Mouse (Mus musculus) lung, postnatal 36 days (tissue): ENCODE measurements around the gene Rasgef1b.

Experiments used
- DNase-seq: peaks from one replicate; pipeline ENCODE4 v3.0.0; 2022; ENCODE audit warnings: mixed read lengths

The Rasgef1b gene

DNA sequence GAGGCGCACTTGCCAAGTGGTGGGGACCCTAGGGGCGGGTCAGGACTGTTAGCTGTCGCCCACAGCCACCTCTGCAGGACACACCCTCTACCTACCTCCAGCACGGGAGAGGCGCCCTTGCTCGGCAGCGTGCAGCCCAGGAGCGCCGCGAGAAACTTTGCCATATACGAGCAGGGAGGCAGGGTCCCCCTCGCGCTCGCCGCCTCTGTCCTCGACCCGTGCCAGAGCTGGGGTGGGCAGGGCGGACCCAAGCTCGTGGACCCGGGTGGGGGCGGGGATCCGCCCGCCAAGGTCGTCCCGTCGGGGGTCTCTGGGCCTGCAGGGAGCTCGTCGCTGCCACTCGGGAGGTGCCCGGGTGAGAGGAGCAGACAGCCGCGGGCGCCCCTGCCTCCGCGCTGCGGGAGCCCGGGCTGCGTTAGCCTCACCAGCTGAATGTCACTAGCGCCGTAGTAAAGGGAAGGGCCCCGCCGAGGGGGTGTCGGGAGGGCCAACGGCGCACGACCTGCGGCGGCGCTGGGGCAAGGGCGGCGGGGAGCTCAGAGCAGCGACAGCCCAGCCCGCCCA is at the start of gene Rasgef1b:
Gene Rasgef1b (minus strand): TSS at position 417 of the 564 bp plus-strand sequence.
- DNase-seq, result peak; percentile 72

GRCm38 (mm10) chr5:99775342-99775741 is 46.5 kb upstream of the Rasgef1b start:
- no peak for DNase-seq

GRCm38 (mm10) chr5:99773265-99773664 is 44.4 kb upstream of the Rasgef1b start:
- DNase-seq, result no peak

DNA sequence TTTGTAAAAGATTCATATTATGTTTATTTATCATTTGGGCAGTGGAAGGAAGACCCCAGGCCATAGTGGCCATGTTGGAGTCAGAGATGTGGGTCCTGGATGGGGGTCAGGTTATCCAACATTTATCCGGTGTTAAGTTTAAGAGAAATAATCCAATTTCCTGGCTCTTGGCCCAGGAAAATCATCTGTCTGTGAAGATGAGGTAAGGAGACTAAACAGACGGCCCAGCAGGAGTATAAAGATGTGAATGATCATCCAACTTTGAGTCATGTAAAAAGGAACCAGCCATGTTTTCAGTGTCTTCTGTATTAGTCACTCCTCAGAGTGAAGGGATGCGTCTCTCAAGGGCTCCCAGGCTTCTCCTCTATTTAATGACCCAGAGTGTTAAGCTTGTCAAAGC is 35.4 kb upstream of the Rasgef1b start:
- no peak for DNase-seq

GRCm38 (mm10) chr5:99758859-99759258 is 30.0 kb upstream of the Rasgef1b start:
- no peak for DNase-seq

- DNase-seq, result no peak
Observed at GRCm38 (mm10) chr5:99753843-99754242, 25.0 kb upstream of the Rasgef1b start.

DNA sequence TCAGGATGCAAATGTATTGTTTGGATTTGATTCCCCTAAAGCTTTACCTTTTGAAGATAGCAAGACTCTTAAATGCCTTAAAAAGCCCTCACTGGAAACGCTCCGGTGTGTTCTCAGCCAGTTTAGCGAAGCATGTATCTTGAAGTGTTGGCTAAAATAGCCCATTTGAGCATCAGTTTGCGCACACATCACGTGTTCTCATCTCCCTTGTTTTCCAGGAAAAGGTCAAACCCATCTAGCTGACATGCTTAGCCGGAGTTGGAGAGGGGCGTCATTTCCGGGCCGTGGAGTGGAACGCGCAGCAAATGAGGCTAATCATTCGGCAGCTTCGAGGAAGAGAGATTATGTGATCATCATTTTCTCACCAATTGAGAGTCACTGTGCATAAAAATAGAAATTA is 24.5 kb upstream of the Rasgef1b start:
- no peak for DNase-seq

DNA sequence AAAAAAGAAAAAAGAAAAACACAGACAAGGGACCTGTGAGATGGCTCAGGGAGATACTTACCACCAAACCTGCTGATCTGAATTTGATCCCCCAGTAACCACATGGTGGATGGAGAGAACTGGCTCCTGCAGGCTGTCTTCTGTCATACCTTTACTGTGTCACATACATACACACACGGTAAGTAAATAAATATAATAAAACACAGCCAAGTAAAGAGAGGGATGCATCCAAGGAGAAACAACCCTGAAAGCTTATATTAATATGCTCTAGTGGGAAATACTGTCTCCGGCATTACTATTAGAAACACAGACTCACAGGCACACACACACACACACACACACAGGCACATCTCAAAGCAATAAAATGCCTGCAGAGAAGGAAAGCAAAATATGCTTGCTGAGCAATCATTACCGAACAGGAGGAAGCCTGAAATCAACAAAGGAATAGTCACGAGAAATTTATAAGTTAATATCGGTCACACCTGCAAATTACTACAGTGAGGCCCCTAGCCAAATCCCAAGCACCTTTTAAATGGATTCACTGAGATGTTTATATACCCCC is 23.9 kb upstream of the Rasgef1b start:
- no peak for DNase-seq

DNA sequence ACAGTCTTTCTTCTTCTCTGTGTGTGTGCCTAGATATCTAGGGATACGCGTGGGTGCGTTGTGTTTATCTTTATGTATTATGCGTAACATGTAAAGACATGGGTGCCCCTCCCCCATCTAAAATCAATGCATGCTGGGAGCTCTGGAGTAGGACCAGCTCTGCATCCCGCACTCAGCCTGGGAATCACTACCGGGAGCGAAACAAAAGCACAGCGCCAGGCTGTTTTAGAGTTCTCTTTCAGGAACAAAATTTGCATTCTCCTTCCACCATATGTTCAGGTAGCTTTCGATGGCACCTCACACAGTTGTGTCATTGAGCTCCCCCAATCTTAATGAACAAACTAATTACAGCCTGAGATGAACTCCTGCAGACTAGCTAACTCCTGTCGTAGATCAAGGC is 19.6 kb upstream of the Rasgef1b start:
- DNase-seq, result no peak

- DNase-seq, result no peak
Observed at GRCm38 (mm10) chr5:99746087-99746486, 17.2 kb upstream of the Rasgef1b start.

DNA sequence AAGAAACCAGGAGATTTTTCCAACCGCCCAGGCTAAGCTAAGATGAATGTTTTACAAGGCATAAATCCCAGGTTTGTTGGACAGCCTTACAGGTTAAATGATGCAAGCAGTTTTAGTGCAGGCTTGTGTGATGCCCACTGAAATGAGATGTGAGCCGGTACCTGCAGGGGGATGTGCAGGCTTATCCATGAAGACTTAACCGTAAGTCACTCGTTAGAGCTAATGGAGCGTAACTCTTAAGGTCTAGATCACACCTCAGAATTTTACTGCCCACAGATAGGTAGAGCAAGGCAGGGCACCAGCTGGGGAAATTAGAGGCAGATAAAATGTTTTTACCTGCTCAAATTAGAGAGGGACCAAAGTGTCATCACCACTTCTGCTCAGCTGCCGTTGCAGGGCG is 14.0 kb upstream of the Rasgef1b start:
- DNase-seq, result no peak

- DNase-seq, result no peak
Observed at GRCm38 (mm10) chr5:99742056-99742455, 13.2 kb upstream of the Rasgef1b start.

DNA sequence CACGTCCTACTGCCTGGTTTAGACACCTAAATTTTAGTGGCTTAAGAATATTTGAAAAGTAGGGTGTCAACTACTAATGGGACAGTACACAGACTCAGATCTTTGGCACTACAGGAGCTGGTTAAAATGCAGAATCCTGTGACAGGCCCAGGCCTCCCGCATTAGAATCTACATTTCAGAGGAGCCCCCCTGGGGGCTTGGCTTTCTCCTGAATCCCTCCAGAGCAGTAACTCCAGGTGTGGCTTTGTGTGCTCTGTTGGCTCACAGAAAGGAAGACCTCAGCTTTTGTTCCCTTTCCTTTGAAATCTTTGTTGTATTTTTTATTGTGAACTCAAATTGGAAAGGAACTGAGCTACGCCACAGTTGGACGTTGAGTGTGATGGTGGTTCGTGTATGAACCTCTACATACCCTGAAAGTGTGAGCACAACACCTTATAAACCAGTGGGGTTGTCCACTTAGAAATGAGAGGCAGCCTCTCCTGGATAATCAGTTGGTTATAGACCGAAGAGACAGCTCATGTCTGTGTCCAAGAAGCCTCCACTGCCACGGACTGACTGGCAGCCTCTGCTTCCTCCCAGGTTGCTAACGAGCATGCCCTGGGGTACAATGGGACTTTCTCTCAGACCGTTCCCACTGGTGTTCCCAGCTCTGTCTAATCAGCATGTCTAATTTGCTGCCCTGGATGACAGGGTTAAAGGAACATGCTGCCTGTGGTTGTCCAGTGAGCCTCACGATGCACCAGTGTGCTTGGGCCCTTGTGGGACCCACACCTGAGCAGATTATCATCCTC is 9.3 kb upstream of the Rasgef1b start:
- no peak for DNase-seq

DNA sequence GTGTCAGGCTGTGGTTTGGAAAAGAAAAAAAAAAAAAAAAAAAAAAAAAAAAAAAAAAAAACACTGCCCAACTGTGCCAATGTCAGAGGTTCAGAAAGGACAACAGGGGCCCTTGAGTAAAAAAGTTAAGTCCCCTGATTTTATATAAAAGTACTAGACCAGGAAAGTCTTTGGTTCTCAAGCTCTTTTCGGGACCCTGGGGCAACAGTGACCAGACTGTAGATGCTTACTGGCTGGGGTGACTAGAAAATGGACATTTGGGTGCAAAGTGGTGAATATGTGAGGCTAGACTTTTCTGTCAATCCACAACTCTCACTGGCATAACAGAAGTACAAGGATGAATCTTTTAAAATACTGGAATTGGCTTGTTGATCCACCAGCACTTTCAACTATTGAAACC is 1.1 kb upstream of the Rasgef1b start:
- DNase-seq, result no peak

GRCm38 (mm10) chr5:99729361-99729882 is 557 bp upstream of the Rasgef1b start:
- peak; percentile 26 for DNase-seq

DNA sequence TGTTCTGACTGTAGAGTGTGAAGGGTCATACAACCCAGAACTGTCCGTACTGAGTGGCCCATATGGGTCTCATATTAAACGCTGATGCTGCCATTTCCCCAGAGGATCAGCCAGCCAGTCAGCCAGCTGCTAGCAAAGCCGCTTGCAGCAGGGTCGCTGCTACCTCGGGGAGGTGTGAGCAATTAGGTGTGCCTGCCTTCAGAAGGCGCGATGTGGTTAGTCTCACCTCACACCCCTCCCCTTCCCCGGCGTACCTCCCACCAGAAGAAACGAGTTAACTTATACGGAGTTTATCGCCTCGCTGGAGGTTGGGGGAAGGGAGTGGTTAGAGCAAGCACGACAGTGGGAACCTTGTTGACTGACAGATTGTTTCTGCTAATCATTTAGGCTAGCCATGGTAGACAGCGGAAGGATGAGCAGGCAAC is 826 bp downstream of the Rasgef1b start:
- DNase-seq, result no peak

DNA sequence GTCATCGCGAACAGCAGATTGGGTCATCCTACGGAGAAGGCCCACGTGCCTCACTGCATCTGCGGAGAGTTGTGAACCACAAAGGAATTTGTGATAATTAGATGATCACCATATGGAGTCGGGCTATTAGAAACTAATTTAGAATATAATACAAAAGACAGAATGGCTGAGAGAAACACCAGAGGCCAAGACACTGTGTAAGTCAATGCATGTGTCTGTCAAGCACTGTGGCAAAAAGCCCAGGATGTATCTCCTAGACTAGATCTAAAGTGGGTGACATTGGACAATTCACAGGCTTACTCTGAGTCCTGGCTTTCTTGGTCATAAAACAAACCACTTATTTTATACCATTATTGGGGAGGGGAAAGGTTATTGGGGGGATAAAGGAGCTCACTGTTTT is 4.9 kb downstream of the Rasgef1b start:
- no peak for DNase-seq

GRCm38 (mm10) chr5:99722310-99722709 is 6.6 kb downstream of the Rasgef1b start:
- DNase-seq, result no peak

DNA sequence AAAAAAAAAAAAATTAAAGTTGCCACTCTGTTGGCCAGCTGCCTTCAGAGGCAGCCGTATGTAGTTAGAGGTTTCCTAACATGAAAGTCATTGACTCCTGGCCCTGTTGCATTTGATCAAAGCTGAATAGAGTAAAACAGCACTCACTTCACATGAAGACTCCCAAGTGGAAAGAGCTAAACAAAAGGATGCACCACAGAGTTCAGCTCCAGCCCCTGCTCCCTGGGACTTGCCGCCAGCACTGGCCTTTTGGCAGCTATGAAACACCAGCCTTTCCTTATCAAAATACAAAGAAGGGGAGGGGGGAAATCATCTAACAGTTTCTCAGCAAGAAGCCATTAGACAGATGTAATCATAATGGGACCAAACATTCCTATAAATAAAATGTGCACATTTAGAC is 8.3 kb downstream of the Rasgef1b start:
- DNase-seq, result no peak

DNA sequence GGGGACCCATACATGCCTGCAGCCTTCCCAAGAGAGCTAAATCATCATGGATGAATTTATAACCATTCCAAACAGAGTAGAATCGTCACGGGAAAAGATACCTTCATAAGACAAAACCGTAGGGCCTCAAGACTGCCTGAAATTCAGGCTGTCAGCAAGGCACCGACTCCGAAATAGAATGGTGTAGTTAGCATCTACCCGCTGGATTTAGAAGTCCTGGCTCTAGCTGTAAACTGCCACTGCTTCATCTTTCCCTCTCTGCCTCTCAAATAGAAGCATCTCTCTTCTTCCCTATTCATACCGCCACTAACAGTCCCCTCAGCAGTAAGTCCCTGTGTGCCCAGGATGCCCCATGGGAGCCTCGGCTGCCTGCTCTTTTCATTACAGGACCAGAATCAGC is 10.9 kb downstream of the Rasgef1b start:
- DNase-seq, result no peak

- DNase-seq, result no peak
Observed at GRCm38 (mm10) chr5:99715281-99715744, 13.6 kb downstream of the Rasgef1b start.

DNA sequence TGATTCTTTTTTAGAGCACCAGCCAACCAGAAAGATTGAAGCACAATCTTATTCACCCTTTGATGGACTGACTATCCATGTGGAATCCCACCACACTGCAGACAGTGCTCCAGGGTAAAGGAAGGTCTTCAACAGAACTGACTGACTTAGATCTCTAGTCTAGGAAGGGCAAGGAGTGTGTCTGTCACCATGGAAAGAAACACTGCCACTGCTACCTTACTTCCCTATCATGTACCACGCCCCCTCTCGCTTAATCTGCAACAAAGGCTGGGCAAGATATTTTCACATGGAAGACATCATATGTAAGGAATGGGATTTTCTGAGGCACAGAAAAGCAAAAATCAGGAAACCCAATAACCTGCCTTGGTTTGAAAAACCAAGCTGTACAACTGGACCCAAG is 16.9 kb downstream of the Rasgef1b start:
- DNase-seq, result no peak

DNA sequence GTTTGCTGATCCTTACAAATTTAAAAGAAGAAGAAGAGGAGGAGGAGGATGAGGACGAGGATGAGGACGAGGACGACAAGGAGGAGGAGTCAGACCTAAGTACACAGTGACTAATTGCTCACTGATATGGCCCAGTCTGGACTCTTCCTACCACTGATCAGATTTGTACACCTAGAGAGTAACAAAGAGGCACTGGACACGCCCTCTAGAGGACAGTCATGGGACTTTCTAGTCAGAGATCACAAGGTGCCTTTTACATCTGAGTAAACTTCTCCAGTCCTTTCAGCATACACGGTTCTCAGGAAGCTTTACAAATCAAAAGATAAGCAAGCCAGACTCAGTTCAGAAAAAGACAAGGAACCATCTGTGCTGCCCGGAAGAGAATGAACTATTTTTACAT is 20.2 kb downstream of the Rasgef1b start:
- DNase-seq, result peak; percentile 41

DNA sequence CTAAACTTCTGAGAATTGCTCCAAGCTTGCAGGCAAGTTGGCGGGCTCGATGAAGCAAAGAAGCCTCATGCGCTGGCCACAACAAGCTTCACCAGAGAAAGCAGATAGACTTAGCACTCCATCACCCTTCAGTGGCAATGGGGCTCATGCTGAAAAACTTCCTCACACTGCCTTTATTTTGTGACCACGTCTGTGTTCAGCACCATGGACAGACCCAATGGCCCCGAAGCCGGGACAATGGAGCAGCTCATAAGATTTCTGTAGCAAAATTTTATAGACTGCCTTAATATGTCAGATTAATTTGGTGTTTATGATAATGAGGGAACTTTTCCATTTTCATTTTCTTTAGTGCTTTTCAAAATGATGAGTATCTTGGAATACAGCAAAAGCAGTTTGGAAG is 21.6 kb downstream of the Rasgef1b start:
- DNase-seq, result peak; percentile 13
